Mouse (Mus musculus): Measurements from ENCODE around the gene Arl13b.

Gene Arl13b

GRCm38 (mm10) chr16:62813790-62814189 lies 33.0 kb downstream of the Arl13b start:
- DNase-seq (ENCODE audit: low spot score), result no peak

GRCm38 (mm10) chr16:62810855-62811254 lies 36.0 kb downstream of the Arl13b start:
- no peak for DNase-seq (ENCODE audit: low spot score)

DNA sequence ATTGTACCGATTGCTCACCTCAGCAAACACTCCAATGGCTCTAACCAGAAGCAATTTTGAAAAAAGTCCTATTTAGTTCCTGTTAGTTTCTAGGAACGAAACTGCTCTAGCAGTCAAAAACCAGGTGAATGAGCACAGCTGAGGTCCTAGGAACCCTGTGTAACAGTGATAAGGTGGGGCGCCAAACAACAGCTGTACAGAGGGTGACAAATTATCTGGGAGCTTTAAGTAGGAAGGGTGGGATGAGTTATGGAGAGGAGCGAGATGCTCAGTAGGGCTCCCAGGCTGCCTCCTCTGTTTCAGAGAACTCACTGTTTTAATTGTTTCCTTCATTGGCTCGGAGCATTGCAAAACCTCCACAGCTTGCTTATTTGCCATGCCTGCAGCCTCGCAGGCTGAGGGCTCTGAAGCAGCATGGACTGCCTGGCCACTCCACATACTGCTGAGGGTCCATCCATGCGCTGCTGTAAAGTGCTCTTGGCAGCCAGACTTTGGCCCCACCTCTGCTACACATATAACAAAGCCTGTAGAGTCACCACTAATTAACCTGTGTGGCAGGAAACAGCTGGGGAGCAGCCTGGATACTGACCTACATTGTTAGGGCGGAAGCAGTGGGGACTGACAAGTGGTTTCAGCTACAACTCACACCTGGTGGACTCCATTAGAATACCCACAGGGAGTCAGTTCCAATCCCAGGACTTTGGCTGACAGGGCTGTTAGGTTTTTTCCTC lies 39.4 kb downstream of the Arl13b start:
- no peak for DNase-seq (ENCODE audit: low spot score)

- DNase-seq (ENCODE audit: low spot score), result no peak
These were observed 42.2 kb downstream of the Arl13b start for GRCm38 (mm10) chr16:62804621-62805020.

DNA sequence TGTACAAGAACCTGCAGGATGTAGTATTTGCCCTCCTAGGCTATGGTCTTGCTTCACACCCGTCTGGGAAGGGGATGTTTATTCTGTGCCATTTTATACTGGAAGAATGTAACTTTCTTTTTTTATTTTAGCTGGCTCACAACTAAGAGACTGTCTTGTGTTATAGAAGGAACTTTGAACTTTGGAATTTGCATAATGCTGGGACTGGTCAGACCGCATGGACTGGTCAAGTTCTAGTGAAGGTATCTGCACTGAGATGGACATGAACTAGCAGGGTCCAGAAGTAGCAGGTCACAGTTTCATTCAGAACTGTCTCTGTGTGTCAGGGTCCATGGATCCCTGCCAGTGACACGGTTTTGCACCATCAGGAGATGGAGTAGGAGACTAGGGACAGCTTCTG lies 47.0 kb downstream of the Arl13b start:
- DNase-seq (ENCODE audit: low spot score), result no peak

DNA sequence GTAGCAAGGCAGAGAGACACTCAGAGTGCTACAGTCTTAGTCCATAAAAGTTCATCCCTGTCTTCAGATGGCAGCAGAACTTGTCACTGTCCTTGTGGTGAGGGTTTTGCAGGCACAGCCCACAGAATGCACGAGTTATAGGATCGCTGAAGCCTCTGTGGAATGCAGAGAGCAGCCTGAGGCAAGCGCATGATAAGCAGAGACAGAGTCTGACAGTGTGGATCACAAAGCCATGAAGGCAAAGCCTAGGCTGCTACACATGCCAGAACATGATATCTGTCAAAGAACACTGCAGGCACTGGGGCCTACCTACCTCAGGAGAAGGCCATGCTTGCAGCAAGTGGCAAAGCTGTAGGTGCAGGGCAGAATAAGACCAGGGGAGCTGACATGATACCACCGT lies 47.4 kb downstream of the Arl13b start:
- no peak for DNase-seq (ENCODE audit: low spot score)

DNA sequence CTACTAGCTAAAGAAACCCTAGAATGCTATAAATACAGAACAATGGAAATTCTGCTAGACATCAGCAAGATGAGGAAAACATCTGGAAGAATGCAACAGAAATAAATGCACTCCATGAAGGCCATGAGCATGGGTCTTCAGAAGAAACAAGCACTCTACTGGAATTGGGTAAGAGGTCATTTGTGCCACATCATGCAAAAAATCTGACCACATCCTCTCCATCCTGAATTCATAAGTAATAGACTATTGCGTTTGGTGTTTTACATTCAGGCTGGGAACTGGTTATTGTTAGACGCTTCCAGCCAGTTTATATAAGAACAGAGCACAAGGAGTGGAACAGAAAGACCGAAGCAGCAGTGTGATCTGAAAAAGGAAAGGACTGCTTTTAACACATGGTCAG lies 48.0 kb downstream of the Arl13b start:
- no peak for DNase-seq (ENCODE audit: low spot score)

DNA sequence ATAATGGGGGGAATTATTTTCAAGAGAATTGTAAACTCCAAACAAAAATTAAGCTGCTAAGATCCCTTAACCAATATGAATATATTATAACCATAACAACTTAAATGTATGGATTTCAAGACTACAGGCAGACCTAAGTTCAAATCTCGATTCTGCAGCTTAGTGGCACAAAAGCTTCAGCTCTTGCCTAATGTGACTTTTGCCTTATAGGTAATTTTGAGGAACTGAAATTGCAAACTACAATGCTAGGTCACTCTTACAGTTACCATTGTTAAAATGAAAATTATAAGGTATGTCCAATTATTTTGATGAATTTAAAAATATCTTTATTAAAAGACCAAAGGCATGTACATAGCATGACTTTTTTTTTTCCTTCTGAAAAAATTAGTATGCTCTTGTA lies 50.2 kb downstream of the Arl13b start:
- DNase-seq (ENCODE audit: low spot score), result no peak

GRCm38 (mm10) chr16:62786621-62787331 lies 60.1 kb downstream of the Arl13b start, which contains the start of gene Nsun3:
Nsun3 (minus strand) TSS chr16:62786818.
- peak; percentile 64 for DNase-seq (ENCODE audit: low spot score)

DNA sequence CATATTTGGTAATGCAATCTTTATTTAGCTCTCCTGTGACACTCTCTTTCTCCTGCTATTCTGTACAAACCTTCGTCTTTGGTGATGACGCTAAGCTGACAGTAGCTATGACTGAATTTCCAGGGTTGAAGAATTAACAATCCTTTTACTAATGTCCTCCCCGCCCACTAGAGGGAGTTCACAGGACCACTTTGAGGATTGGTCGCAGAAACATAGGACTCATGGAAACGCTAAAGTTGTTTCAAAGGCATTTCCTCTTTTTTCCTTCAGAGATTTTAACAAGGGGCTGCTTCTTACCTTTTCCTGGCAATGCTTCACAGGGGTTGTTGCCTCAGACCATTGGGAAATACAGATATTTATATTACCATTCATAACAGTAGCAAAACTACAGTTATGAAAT lies 64.6 kb downstream of the Arl13b start:
- no peak for DNase-seq (ENCODE audit: low spot score)

DNA sequence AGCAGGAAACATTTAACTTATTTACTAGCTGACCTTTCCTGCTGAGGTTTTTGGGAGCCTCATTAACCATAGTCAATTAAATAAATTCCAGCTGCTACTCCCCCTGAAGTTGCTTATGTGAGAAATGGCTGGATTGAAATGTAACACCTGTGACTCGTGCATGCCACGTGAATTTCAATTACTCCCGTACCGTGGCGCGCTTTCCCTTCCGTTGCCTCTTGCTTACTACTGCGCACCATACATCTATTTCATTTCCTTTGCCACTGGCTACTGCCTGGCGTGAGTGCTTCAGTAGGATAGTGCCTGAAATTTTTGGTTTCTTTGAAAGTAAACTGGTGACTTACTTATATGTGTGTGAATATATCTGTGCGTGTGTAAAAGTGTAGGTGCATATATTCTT lies 68.6 kb downstream of the Arl13b start:
- no peak for DNase-seq (ENCODE audit: low spot score)

GRCm38 (mm10) chr16:62776034-62776433 lies 70.8 kb downstream of the Arl13b start:
- no peak for DNase-seq (ENCODE audit: low spot score)

DNA sequence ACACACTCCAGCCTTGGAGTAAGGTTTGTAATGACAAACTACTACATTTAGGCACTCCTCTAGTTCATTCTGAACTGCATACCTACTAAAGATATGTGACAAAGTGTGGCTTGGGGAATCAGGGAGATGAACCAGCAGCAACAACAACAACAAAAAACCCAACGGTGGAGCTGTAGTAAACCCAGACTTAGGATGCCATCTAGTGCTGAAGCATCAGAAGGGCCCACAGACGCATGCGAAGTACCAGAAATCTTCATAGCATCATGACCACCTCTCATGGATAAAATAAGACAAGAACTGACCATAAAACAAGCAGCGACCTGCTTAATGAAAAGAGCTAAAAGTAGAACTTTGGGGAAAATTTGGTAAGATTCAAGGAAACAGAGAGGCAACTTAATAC lies 73.4 kb downstream of the Arl13b start:
- DNase-seq (ENCODE audit: low spot score), result no peak

DNA sequence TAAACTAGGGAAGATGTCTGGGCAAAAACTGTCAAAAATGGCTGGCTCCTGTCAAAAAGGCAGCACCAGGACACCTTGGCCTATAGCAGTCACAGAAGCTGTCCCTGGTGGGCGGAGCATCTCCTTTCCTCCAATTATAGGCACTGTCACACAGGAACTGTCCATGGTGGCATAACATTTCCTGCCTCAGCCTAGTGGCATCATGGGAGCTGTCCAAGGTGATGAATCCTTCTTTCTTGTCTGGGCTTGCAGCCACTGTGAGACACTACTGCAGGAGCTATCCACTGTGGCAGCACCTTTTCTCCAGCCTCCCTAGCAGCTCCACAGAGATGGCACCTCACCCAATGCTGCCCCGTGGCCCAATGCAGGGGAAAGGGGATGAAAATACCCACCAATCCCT lies 88.5 kb downstream of the Arl13b start:
- DNase-seq (ENCODE audit: low spot score), result no peak

GRCm38 (mm10) chr16:62755307-62755706 lies 91.5 kb downstream of the Arl13b start:
- DNase-seq (ENCODE audit: low spot score), result no peak

- no peak for DNase-seq (ENCODE audit: low spot score)
These were observed 93.2 kb downstream of the Arl13b start for GRCm38 (mm10) chr16:62753597-62753996.

GRCm38 (mm10) chr16:62753079-62753478 lies 93.8 kb downstream of the Arl13b start:
- no peak for DNase-seq (ENCODE audit: low spot score)

GRCm38 (mm10) chr16:62745875-62746274 lies 101.0 kb downstream of the Arl13b start:
- no peak for DNase-seq (ENCODE audit: low spot score)
